Mouse (Mus musculus): ENCODE measurements around the gene H2-M10.5. TPM values are rescaled to one million over a fixed set of nuclear protein-coding genes. Genes with fewer than 3 reads are reported as not detected.
"Not testable (repeated sequence)": the region's sequence is repeated elsewhere in the genome, so short reads cannot be mapped to it uniquely, and the experiment has no call there.

H2-M10.5 gene
- not detected in 2 replicates for polyA plus RNA-seq (2012; rRNA removed)

DNA sequence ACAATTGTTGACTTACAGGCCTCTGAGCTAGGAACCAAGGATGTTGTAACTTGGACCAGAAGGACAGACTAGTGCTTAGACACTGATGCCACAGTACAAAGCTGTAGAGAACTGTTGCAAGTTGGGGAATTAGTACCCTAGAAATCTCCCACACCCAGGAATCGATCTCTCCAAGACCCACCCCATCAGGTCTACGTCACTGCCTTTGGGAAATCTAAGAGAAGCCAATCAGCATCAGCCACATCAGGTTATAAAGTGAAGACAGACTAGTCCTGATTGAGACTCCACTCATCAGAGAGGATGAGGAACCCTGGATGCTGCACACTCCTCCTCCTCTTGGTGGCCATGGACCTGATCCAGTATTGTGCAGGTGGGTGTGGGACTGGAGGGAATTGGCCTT, at the start of gene H2-M10.5:
H2-M10.5 (plus strand) TSS at position 301 of the 400 bp plus-strand sequence.
- not testable (repeated sequence) for DNase-seq (ENCODE audit: low read depth)

DNA sequence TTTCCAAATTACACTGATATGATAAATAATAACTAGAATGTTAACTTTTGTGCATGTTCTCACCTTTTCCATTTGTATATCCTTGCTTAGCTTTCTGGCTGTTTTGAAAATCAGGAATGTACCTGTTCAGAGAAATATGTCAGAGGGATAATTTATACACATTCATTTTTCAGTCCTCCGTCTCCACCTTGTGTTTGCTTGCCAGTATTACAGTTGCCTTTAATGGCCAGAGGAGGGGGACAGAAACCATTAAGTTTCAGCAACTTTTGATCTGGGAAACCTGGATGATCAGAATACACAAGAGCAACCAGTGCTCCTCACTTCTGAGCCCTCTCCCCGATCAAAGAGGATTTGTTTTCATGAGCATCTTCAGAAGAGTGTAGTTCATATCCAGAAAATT, 46.7 kb upstream of the H2-M10.5 start:
- no peak for DNase-seq (ENCODE audit: low read depth)

DNA sequence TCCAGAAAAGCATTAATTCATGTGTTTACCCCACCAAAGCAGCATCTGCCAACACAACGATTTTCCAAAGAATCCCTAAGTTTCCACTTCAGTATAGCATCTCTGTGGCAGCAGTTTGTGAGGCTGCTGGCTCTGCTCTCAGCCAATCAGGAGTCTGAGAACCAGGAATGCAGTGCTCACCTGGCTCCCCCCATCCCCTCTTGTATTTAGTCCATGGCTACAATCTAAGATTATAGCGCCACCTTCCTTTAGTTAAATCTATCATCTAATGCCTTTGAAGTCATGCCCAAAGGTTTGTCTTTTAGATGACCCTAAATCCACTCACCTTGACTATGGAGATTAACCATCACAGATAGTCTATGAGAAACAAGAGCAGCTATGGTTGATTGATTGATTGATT, 8.9 kb upstream of the H2-M10.5 start:
- no peak for DNase-seq (ENCODE audit: low read depth)

DNA sequence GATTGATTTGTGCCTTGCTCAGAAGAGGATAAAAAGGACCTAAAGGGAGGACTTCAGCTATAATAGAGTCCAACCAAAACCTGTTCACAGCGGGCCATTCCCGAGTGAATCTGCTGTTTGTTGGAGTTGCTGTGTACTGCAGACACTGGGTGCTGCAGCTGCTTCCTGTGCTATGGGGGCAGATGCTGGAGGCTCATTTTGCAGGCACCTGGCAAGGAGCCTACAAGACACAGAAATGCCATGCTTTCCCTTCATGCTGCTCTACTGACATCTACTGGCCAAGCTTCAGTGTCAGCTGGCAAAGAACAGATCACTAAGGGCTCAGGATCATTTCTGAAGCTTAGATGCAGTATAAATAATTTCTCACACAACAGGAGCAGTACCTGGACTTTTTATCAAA, 8.5 kb upstream of the H2-M10.5 start:
- not testable (repeated sequence) for DNase-seq (ENCODE audit: low read depth)

DNA sequence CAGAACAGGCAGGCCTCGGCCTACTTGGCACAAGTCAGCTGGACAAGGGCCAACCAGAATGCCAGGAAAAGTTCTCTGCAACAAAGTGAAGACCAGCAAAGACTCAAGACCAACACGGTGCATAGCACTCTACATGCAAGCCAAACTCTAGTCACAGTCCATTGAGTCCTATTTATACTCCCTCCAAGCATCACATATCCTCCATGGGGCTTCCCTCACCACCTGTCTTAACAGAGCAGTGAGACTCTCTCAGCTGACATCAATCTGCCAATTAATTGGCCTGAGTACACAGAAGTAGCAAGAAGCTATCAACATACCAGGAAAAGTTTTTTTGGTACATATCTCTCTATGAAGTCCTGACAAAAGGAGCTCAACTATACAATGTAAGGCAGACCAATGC, 7.3 kb upstream of the H2-M10.5 start:
- not testable (repeated sequence) for DNase-seq (ENCODE audit: low read depth)

DNA sequence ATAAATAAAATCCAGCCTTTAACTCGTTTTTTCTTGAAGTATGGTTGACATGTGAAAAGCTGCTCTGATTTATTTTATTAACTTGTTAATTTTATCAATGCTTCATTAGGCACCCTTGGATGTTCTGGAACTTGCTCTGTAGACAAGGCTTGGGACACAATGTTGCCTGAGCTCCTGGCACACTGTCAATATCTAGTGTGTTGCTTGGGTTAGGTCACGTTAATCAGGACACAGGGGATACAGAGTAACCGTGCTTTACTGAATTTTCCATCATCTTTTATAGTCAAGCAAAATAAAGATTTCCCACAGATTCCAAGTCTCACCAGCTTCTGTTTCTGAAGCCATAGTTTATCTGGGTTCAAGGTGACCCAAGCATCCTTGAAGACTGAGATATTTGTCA, 8.8 kb downstream of the H2-M10.5 start:
- no peak for DNase-seq (ENCODE audit: low read depth)

DNA sequence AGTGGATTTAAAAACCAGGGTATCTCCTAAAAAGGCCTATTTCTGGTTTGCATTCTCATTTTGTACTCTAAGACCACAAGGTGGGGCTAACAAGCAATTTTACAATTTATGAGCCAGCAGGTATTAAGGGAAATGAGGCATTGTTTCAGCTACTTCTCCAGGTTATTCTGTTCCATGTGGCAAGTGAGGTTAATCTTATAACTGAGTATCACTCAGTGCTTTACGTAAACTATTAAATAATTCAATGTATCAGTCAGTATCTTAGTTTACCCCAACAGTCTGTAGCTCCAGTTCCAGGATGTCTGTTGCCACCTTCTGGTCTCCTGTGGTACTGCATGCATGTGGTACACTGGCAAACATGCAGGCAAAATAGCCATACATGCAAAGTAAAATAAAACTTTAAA, 13.8 kb downstream of the H2-M10.5 start:
- DNase-seq (ENCODE audit: low read depth): not testable (repeated sequence)

DNA sequence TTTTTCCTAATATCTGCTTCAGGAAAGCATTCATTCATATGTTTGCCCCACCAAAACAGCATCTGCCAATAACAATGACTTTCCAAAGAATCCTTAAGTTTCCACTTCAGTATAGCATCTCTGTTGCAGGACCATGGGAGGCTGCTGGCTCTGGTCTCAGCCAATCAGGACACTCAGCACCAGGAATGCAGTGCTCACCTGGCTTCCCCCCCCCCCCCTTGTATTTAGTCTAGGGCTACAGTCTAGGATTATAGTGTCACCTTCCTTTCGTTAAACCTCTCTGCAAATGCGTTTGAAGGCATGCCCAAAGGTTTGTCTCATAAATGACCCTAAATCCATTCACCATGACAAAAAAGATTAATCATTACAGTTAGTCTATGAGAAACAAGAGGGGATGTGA, 15.6 kb downstream of the H2-M10.5 start:
- DNase-seq (ENCODE audit: low read depth): no peak

DNA sequence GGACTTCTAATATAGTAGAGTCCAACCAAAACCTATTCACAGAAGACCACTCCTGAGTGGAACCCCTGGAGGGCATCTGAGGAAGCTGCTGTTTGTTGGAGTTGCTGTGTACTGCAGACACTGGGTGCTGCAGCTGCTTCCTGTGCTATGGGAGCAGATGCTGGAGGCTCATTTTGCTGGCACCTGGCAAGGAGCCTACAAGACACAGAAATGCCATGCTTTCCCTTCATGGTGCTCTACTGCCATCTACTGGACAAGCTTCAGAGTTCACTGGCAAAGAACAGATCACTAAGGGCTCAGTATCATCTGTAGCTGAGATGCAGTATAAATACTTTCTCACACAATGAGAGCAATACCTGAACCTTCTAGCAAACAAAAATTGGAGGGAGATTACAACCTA, 16.1 kb downstream of the H2-M10.5 start:
- not testable (repeated sequence) for DNase-seq (ENCODE audit: low read depth)

DNA sequence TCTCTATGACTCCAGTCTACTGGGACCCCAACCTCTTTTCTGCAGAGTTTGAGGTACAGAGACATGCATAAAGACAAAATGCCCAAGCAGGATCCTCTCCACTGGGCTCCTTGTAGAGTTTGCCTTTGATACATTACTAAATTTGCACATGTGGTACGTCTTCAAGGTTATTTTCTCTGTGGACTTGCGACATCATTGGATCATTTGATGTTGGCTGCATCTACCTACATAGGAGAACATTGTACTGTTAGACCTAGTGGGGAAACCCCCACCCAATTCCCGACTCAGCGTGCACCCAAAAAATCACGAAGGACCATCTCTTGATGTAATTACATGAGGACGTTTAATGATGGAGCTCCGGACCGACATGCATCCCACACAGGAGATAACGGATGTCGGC, 26.8 kb downstream of the H2-M10.5 start:
- DNase-seq (ENCODE audit: low read depth): no peak

DNA sequence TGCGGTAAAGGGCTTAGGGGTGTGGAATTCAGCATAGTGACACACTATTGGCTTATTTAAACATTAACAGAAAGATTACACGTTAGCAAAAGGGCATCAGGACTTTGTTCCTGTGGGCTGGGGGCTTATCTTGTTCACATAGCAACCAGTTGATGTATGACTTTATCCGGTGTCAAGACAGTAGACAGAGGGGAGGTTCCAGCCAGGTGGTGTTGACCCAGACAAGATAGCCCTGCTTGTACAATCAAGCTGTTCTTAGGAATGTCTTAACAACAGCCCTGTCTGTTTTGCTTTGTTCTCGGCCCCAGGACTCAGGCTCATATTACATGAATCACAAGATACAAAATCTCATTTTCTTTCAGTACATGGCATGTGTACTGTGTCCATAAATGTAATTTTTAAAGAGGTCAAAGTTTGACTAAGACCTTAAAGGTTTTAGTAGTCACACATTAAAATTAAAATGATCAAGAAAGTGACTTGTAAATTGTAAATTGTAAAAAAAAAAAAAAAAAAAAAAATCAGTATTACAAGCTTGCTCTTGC, 27.3 kb downstream of the H2-M10.5 start:
- DNase-seq (ENCODE audit: low read depth): not testable (repeated sequence)

DNA sequence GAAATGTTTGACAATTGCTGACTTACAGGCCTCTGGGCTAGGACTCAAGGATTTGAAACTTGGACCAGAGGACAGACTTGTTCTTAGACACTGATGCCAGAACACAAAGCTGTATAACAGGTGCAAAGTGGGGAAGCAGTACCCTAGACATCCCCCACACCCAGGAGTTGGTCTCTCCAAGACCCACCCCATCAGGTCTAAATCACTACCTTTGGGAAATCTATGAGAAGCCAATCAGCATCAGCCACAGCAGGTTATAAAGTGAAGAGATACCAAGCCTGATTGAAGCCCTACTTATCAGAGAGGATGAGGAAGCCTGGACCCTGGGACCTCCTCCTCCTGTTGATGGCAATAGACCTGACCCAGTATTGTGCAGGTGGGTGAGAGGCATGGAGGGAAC, 39.2 kb downstream of the H2-M10.5 start, which contains the start of gene H2-M10.6:
H2-M10.6 (plus strand) TSS at position 301 of the 400 bp plus-strand sequence.
- DNase-seq (ENCODE audit: low read depth): no peak

DNA sequence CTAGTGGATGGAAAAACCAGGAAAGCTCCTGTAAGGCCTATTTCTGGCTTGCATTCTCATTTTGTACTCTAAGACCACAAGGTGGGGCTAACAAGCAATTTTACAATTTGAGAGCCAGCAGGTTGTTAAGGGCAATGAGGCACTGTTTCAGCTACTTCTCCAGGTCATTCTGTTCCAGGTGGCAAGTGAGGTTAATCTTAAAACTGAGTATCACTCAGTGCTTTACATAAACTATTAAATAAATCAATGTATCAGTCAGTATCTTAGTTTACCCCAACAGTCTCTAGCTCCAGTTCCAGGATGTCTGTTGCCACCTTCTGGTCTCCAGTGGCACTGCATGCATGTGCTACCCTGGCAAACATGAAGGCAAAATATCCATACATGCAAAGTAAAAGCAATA, 51.3 kb downstream of the H2-M10.5 start:
- no peak for DNase-seq (ENCODE audit: low read depth)

DNA sequence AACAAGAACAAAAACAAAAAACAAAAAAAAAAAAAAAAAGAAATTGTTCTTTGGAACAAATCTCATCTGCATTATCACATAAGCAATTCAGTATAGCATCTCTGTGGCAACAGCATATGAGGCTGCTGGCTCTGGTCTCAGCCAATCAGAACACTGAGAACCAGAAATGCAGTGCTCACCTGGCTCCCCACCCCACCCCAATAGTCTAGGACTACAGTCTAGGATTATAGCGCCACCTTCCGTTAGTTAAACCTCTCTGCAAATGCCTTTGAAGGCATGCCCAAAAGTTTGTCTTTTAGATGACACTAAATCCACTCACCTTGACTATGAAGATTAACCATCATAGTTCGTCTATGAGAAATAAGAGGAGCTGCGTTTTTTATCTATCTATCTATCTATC, 52.8 kb downstream of the H2-M10.5 start:
- no peak for DNase-seq (ENCODE audit: low read depth)

Other genes with a start within 250 kb of the H2-M10.5 start
- not detected in 2 replicates for gene H2-M11, start 225.8 kb upstream of the H2-M10.5 start, polyA plus RNA-seq (2012; rRNA removed)
- 0.29 and 0.45 TPM in 2 replicates for gene H2-M9, start 130.2 kb upstream of the H2-M10.5 start, polyA plus RNA-seq (2012; rRNA removed)
- gene H2-M1, start 100.7 kb upstream of the H2-M10.5 start, polyA plus RNA-seq (2012; rRNA removed): not detected in 2 replicates
- gene H2-M10.6, start 39.3 kb downstream of the H2-M10.5 start, polyA plus RNA-seq (2012; rRNA removed): not detected in 2 replicates
- 39.2 and 43.9 TPM in 2 replicates for gene Trim26, start 64.2 kb downstream of the H2-M10.5 start, polyA plus RNA-seq (2012; rRNA removed)
- 0.15 TPM in 1 of 2 replicates, not detected in the other for gene Trim15, start 94.3 kb downstream of the H2-M10.5 start, polyA plus RNA-seq (2012; rRNA removed)
- 0.13 and 0.27 TPM in 2 replicates for gene Trim10, start 96.7 kb downstream of the H2-M10.5 start, polyA plus RNA-seq (2012; rRNA removed)
- gene Trim40, start 117.2 kb downstream of the H2-M10.5 start, polyA plus RNA-seq (2012; rRNA removed): not detected in 2 replicates
- 0.04 TPM in 1 of 2 replicates, not detected in the other for gene Trim31, start 125.2 kb downstream of the H2-M10.5 start, polyA plus RNA-seq (2012; rRNA removed)
- 1.1 TPM in 2 replicates for gene Rnf39, start 170.0 kb downstream of the H2-M10.5 start, polyA plus RNA-seq (2012; rRNA removed)
- gene Ppp1r11, start 178.8 kb downstream of the H2-M10.5 start, polyA plus RNA-seq (2012; rRNA removed): 39.7 and 48.5 TPM in 2 replicates
- 26.1 and 32.9 TPM in 2 replicates for gene Znrd1, start 185.6 kb downstream of the H2-M10.5 start, polyA plus RNA-seq (2012; rRNA removed)
- 2.5 and 4.5 TPM in 2 replicates for gene Znrd1as, start 185.7 kb downstream of the H2-M10.5 start, polyA plus RNA-seq (2012; rRNA removed)
- gene 2410137M14Rik, start 208.3 kb downstream of the H2-M10.5 start, polyA plus RNA-seq (2012; rRNA removed): not detected in 2 replicates
- 0.16 and 0.18 TPM in 2 replicates for gene H2-M5, start 216.6 kb downstream of the H2-M10.5 start, polyA plus RNA-seq (2012; rRNA removed)
- 4.5 and 4.7 TPM in 2 replicates for gene Zfp57, start 228.3 kb downstream of the H2-M10.5 start, polyA plus RNA-seq (2012; rRNA removed)

Measured in gonadal fat pad, adult 2 months (tissue).